Mouse (Mus musculus) cerebellum, adult (tissue): Measurements from ENCODE around the gene Ascc1.

ENCODE experiments used
- ATAC-seq: cut with Nextera tagmentation; 2 replicates; pipeline ENCODE4 v1.9.2; 2017; ENCODE audit warnings: mild to moderate bottlenecking, moderate library complexity, mixed read lengths; ENCODE audit not compliant: insufficient number of reproducible peaks, low FRiP score, low TSS enrichment

Gene Ascc1

DNA sequence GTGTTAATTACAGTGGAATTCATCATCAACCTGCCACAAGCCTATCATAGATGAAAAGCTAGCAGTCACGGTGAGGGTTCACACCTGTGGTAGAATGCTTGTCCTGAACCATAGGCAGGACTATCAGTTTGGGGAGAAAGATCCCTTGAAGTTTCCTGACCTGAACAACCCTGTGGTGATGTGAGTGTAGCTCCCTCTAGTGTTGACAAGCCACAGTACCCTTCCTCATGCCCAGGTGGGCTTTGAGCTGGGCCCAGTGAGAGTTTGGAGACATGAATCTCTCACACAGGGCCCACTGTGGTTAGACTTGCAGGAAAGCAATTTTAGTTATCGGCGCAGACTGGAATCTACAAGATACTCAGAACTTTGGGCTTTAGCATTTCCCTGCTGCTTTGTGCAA is 63.9 kb downstream of the Ascc1 start:
- ATAC-seq = no peak

DNA sequence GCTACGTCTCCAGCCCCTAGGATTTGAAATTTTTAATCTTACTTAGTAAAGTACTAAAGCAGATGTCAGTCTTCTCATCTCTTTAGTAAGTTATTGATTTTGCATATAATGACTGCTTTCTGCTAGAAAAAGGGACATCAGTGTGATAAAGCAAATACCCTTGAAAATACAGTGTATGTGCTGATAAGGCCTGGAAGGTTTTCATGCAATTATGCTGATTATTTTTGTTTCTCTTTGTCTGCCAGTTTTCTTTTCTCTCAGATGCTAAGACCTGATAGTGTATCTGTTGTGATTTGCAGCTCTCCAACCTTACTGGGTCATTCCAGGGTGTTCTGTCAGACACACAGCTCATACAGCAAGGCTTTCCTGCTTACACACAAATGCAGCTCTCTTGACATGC is 72.6 kb downstream of the Ascc1 start:
- no peak for ATAC-seq

DNA sequence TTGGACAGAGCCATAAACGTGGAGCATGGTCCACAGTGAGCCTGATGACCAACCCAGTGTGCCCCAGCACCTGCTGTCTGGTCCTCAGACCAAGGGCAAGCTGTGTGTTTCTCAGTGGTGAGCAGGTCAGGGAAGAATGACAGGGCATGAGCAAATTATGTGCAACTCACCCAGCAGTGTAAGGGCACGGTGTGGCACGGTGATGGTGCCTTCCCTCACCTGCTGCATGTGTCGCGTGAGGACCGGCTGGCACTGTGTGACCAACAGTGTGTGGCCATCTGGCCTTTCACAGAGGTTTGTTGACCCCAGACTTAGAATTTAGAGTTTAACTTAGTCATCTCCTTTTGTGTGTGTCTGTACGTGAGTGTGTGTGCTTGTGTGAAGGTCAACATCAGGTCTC is 74.6 kb downstream of the Ascc1 start:
- no peak for ATAC-seq

DNA sequence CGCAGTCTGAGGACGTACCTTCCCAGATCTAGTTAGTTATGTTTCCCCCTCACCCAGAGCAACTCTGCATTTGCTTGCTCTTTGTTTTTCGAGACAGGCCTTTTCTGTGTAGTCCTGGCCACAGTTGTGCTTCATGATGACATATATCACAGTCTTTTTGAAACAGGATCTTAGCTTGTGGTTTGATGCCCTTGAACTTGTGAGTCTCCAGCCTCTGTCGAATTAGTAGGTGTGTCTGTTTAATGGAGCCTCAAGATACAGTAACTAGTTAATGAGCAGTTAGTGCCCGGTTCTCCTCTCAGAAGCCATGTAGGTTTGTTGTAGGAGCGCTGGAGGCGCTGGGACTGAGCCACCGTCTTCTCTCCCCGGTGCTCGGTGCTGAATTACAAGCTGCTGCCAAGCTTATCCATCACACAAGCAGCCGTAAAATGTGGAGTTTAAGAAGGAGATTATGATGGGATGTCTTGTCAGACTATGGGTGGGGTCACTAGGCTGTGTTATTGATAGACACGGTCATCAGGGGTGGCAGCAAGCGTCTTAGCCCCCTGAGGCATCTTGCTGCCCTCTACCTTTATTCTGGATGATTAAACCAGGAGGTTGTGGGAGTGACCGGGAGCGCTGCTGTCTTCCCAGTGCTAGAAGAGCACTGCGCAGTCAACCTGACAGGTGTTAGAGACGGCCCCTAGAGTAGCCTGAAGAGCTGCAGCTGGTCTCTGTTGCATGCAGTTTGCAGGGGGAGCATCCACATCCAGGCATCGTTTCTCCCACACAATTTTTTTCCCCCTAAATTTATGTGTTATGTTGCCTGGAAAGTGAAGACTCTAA is 75.3 kb downstream of the Ascc1 start:
- no peak for ATAC-seq

DNA sequence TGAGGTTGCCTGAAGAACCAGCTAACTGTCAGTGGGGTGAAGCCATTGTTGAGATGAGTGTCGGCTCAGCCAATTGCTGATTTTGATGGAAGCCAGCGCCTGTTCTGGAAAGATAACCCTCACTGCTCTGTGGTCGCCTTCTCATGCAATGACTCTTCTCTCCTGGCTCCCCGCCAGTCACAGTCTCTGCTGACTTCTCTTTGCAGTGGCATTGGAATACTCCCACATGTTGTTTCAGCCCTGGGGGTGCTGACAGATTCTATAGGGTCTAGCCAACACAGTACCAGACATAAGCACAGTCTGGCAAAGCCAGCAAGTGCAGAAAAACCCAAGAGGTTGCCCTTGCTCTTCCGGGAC is 75.9 kb downstream of the Ascc1 start:
- no peak for ATAC-seq

DNA sequence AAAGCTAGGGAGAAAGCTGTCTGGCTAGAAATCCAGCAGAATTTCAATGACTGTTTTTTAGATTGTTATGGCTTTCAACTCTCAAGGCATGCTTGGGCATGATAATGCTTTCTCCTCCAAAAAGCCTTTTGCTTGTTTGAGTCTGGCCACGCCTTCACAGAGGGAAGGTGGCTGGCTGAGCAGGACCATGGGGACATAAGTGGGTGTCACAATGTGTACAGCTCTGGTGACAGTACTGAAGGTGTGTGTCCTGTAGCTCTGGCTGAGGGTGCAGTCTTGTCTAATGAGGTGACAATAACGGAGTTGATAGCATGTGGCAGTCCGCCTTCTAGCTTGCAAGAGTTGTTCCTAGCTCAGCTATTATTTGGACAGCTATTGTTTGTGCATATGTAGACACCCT is 77.6 kb downstream of the Ascc1 start:
- ATAC-seq = no peak

DNA sequence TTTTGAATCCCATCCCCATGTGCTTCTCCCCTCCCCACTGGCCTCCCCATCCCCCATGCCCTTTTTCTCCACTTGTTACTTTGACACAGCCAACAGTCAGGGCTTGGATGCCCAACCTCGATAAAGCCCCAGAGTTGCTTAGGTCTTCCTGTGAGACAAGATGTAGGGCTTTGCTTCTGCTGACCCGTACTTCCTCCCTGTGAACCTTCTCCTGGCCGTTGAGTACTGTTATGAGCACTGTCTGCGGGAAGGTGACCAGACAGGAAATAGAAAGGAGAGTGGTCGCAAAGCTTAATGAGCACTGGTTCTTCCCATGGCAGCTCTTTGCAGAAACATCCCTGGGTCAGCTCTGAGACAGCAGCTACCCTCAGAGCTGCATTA is 78.0 kb downstream of the Ascc1 start:
- ATAC-seq = no peak

DNA sequence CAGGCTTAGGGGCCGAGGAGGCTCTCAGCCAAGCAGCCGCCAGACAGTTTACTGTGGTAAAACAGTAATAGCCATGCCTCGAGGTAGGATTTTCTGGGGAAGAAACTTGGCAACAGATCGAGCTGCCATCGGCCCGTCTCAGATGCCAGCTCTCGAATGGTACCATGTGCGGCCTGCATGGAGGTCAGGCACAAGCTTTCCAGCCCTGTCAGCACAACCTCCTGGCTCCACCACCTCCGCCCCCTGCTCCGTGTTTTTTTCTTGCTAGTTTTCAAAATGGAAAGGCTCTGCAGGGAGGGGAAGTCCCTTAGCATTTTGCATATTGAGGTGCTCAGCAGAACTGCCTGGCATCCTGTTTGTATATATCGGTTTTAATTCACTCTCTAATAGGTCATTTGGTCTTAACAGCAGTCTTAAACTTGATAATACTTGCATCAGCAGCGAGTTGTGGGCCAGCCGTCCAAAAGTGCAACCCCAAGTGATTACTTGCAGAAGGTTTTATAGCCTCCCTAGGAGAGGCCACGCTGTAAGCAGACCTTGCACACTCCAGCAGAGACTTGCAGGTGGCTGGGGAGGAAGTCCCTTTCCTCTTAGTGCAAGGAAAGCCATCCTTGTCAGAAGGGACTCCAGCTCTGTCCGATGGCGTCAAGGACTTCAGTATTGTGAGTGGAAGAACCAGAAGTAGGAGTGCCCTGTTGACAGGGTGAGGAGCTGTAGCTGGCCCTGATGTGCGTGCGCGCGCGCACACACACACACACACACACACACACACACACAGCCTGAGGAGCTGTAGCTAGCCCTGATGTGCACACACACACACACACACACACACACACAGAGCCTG is 78.6 kb downstream of the Ascc1 start:
- ATAC-seq = no peak

DNA sequence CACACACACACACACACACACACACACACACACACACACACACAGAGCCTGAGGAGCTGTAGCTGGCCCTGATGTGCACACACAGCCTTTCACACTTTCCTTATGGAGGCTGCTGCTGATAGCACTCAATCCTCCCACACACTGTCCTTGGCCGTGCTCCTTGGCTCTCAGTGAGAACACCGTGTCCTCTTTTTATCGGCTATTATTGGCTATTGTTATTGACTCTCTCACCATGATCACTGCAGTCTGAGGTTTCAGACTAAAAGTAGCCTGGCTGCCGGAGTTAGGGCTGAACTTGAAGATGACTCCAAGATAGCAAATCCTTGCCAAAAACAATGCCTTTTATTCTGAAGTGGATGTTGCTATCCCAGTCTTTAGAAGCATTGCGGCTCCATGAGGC is 79.3 kb downstream of the Ascc1 start:
- peak; percentile 45; the same call in 1 of the 2 replicates for ATAC-seq

DNA sequence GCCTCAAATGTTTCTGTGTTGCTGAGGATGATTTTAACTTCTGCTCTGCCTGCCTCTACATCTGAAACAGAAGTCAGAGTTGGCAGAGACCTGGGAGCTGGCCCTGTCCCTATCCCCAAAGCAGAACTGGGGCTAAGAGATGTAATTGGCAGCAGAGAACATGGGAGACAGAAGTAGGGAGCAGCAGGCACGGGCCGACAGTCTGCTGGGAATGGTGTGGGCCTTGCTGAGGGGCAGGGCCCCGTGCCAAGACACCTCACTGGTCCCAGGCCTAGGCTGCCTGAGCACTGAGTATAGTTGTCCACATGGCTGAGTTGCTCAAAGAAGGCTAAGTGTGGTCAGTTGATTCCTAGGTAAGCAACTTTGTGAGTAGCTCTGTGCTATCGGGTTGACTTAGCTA is 81.5 kb downstream of the Ascc1 start:
- ATAC-seq = peak; percentile 53; the same call in 1 of the 2 replicates

DNA sequence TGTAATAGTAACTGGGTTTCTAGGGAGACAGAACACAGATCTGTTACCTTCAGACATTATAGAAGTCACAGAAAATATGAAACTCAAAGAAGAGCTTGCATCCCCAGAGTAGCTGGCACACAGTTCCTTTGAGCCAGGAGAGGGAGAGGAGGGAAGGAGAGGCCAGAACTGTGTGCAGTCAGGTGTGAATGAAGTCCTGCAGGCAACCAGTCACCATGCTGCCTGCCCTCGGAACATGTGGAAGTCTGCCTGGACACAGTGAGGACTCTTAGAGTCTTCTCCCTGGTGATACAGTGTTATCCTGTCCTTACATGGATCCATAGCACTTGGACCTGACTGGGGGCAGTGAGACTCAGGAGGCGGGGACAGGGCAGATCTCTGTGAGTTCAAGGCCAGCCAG is 89.7 kb downstream of the Ascc1 start:
- ATAC-seq = no peak

DNA sequence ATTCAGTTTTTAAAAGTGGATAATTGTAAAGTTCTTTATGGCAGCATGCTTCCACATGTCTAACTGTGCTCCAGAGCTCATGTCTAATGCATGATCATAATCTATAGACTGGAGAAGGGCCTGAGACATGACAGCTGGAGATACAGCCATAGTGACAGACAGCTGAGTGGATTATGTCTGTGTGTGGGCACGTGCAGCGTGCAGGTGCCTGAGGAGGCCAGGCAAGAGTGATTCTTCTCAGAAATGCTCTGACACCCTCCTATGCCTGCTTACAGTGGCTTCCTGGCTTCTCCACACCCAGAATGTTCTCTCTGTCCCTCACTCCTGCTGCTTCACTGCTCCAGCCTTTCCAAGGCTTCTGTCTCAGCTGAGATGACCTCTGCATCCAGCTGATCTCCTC is 91.1 kb downstream of the Ascc1 start:
- ATAC-seq = no peak

DNA sequence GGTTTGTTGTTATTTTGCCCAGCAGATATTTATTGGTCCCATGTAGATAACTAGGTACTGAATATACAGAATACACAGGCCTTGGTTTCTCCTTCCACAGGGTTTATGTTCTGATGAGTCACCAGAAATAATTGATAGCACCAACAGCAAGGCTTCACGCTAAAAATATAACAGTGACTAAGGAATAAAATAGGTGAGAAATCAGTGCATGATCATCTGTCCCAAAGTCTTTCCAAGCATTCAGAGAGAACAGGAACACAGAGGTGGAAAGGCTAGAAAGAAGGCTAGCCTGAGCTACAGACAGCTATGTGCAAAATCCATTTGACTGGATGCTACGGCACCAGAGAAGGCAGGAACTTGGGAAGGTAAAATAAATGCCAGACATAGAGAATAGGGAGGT is 93.0 kb downstream of the Ascc1 start:
- ATAC-seq = no peak

DNA sequence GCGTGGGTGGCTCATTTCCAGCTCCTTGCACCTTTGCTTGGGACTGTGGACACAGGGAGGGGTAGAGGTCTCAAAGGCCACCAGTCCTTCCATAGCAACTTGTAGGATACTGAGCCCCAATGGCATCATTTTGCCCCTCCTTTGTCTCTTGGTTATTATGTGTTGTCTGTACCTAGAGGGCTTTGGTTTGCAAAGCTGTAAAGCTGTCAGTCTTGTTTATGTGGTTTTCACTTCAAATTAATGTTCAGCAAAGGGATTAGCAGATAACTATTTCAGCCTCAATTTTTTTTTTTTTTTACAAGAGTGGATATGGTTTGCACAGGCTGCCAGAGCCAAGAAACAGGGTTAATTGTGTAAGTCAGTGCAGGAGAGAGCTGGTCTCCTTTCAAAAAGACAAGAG is 93.7 kb downstream of the Ascc1 start:
- ATAC-seq = no peak

DNA sequence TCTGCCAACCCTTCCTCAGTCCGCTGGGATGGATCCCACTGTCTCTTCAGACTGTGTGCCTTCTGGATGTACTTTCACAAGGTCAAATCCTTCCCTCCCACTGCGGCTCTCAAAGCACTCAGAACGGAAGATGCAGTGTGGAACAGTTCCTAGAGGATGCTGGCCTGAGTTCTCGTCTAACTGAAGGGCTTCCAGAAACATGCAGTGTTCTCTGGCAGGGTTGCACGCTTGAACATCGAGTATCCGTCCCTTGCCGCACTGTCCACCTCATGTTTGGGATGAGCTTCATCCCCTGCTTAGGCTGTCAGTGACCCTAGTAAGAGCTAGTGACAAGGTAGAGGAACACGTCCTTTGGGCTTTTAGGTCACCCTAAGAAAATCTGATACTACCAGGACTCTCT is 94.5 kb downstream of the Ascc1 start:
- no peak for ATAC-seq

DNA sequence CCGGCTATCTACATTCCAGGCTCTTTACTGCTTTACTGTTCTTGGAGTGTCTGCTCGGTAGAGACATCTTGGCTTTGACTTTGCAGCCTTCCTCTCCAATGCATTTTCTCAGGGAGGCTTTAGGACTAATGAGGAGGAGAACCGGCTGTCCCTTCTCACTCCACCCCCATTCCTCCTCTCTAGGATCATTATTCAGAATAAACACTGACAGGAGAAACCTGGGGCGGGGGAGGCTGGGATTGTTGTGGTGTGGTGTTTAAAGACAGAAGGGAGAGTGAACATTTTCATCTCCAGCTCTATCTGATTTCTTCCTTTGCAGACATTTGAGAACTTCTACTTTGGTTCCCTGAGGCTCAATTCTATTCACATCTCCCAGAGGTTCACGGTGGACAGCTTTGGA is 95.2 kb downstream of the Ascc1 start:
- ATAC-seq = no peak

DNA sequence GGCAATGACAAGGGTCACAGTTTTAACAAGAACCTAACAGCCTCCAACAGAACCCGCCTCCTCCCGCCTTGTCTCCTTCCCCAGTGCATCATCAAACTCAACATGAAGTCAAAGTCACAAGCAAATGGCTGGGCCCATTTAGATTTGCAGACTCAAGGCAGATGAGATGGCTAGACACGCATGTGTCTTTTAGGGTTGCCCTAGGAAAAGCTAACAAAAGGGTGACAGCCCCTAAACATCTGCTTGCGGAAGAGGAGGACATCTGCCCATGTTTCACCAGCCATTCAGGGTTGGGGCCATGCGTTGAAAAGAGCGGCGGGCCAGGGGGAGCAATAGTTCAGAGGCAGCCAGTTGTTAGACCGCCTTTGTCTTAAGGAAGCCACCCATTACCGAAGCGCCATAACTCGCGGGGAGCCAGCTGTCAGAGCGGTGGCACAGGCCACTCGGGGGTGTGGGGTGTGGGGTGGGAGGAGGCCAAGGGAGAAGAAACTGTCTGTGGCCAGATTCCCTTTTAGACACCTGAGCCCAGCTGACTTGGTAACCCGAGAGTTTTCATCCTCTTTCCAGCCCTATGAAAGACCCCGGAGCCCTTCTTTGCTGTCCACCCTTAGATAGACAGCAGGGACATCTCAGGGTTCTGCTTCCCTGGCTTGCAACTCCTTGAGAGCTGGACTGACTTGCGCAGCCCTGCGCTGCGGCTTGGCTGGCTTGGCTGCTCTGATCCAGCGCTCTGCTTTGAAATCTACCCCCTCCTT is 103.0 kb downstream of the Ascc1 start:
- ATAC-seq = no peak; the same call in 1 of the 2 replicates

DNA sequence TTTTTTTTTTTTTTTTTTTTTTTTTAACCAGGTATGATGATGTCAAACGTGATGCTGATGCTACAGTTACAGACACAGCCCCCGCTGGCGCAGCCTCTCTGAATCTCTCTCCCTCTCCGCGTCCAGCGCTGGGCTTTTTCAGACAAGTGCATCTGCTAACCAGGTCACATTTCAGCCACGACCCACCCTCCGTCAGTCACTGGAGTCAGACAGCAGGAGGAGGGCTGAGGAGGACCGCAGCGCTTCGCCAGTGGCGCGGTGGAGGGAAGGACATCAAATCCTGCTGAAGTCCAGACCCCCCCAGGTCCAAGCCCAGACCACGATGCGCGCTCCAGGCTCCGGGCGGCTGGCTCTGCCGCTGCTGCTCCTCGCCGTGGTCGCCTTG is 103.5 kb downstream of the Ascc1 start, which contains the start of gene Spock2:
Gene Spock2, plus strand, starts transcription at position 74 of the 385 bp plus-strand sequence.
- peak; percentile 27 for ATAC-seq

DNA sequence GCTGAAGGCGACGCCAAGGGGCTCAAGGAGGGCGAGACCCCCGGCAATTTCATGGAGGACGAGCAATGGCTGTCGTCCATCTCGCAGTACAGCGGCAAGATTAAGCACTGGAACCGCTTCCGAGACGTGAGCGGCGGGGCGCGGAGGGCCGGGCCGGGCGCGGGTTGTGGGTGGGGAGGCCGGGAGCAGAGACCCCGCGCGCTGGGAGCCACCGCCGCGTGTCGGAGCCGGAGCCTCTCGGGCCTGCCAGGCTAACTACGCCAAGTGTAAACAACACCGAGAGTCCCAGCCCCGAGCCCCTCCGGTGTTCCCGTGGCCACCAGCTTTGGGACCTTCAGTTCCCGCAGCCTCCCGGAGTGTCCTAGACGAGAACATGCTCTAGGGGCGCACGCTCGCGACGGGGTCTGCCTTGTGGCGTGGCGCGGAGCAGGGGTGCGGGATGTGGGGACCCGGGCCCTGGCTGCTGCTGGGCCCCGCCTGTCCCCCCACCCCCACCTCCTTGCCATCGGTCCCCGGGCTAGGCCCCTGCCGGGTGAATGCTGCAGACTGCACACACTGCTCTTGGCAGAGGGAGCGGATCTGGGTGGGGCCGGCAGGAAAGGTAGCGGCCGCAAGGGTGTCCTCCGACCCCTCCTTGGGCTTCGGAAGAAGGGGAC is 104.1 kb downstream of the Ascc1 start:
- ATAC-seq = peak; percentile 22; the same call in 1 of the 2 replicates

DNA sequence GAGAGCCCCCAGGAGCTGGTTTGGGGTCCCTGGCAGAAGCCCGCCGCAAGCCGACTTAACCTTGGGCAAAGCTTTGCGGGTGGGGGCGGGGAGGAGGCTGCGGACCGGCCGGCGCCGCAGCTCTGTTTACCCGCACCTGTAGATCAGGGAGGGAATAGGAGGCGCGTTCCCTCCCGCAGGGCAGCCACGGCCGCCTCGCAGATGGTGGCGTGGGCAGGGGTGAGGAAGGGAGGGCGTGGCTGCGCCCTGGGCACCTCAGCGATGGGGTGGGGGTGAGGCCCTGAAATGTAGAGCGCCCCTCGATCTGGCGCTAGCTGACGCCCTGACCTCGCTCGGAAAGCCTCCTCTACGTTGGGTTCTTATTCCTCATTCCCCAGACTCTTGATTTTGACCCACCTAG is 104.8 kb downstream of the Ascc1 start:
- peak; percentile 6; the same call in 1 of the 2 replicates for ATAC-seq
